Mouse (Mus musculus) cerebellum, adult 11-12 months (tissue): ENCODE measurements at regions not wholly inside any gene's neighbourhood (a gene's known extent, or its start where the extent isn't known, plus 50 kb on each side); places are given as distances from the start of the nearest gene placed in this dataset.
"Not testable (repeated sequence)": the region's sequence is repeated elsewhere in the genome, so short reads cannot be mapped to it uniquely, and the experiment has no call there.

Experiments used
- DNase-seq: peaks from one replicate; pipeline ENCODE4 v3.0.0; 2022

DNA sequence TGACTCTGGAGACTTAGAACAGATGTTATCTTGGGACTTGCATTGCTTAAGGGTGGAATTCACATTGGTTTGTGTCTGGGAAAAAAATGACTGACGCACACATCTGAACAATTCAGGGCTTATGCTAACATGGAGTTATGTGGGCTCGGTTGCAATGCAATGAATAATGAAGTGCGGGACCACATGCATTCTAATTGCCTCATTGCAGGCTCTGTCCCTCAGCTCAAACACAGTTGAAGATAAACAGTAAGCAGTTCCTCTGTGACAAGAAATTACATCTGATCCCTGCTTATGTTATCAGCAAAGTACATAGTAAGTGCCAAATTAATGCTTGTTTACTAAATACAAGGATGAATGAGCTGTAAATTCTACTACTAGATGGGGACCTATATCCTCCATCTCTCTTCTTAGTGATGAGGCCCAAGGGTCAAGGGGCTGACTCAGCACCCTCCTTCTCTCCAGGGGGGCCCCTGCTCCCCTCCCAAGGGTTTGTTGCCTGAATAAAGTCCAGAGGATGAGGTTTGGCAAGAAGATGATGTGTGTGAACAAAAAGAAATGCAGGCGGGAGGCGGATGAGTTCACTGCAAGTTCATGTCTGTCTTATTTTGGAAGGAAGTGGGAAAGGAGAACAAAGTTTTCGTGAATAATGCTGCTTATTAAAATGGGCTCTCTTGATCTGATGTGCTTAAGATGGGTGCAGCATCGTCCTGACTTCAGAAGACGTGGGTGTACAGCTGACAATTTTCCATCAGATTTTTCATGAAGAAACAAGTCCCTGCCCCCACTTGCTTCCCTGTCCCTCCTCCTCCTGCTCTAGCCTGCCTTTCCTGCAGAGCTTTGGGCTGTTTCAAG is 533.1 kb downstream of the Shisa9 start:
- DNase-seq: no peak

DNA sequence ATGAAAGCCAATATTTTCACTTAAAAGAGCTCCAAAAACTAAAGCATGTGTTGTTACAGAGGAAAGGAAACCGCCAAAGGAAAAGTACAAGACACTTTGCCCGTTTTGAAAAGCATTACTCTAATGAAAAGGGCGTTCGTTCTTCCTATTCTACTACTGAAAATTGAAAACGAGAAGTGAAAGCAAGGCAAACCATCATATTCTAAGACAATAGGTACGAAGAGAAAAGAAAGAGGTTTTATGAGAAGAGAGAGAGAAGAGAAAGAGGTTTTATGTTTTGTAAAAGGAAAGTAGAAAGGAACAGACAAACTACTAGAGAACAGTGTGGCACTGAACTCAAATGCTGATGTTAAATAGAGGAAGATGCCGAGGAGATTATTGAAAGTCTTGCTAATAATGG is 534.4 kb downstream of the Shisa9 start:
- no peak for DNase-seq

DNA sequence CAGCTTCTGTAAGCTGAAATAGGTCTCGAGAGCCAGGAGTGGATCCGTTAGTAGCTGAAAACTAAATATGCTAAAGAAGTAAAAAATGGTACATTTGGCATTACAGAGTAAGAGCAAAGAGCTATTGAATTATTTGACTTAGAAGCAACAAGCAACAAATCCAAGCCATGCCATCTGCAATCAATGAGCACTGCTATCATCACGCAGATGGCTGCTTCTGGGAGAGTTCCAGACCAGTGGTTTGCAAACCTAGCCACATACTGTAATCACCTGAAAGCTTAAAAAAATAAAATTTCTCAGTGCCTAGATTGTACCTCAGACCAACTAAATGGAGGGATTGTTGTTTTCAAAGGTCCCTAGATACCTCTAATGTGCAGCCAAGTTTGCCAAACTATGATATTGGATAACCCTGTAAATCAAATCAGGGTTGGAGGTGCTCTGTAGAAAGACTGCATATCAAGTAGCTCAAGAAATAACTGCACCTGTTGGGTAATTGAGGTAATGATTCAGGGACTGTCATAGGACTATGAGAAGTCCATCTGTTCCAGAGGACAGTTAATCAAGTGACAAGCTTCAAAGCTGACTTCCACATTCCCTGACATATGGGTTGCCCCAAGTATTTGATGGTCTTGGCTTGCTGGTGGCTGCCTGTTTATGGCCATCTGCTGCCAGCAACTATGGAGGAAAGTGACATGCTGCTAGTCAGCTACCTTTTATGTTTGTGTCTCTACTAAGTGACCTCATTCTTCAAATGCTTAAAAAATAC is 538.0 kb downstream of the Shisa9 start:
- no peak for DNase-seq

DNA sequence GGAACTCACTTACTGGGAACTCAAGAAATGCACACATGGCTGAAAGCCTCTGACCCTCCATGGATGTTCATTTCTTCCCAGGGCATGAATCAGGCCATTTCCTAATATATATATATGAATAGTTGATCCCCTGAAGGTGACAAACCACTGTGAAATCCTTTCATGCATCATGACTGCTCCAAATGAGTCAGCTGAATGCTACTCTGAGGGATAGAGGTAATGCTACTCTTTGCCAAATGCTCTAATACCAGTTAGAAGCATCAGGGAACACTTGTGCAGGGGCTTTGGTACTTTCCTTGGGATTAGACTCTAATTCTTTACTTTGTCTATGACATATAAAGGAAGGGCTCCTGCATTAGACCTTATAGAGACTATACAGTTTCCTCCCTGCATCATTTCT is 561.0 kb upstream of the Ercc4 start:
- no peak for DNase-seq

DNA sequence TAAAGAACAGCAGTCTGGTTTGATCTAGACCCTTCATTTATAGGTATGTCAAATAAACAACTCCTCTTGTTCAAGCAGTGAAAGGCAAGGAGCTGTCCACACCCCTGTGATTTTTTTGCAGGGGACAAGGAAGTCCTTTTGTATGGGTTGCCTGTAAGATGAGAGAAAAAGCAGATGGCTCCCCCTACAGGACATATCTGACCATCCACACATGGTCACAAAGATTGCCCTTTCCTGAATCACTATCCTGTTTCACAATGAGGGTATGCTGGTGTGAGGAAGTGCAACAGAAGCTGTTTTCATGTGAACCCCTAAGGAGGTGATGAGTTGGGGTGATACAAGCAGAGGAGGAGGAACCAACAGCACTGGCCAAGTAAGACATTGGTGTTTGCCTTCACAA is 520.6 kb upstream of the Ercc4 start:
- DNase-seq: no peak

DNA sequence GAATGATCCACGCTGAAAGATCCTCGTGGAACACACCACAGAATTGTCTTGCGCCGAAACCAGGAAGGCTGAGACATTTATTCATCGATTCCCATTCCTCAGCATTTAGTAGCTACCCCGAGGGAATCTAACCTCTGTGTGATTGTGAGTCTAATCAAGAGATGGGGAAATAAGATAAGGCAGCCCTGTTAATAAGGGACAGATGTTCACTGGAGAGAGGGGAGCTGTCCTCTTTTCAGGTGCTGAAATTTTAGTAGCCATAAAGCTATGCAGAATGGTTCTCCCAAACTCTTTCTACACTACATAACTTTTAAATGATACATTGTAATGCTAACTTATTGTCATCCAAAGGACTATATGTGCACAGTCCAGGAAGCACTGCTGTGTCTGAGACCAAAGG is 501.2 kb upstream of the Ercc4 start:
- no peak for DNase-seq

DNA sequence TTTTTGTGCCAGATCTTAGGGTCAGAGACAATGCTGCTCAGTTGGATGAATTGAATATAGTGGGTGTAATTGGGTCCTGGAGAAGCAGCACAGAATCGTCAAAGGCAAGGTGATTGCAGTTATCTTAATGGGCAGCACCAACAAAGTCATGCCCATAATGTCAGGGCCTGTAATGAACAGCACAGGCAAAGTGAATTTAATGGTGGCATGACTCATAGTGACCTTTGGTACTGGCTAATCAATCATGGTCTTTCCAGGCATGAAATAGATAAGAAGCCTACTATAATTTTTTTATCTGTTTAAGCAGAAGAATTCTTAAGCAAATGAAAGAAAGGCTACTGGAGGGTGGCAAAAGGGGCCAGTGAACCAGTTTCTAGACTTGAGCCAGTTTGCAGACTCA is 498.4 kb upstream of the Ercc4 start:
- no peak for DNase-seq

DNA sequence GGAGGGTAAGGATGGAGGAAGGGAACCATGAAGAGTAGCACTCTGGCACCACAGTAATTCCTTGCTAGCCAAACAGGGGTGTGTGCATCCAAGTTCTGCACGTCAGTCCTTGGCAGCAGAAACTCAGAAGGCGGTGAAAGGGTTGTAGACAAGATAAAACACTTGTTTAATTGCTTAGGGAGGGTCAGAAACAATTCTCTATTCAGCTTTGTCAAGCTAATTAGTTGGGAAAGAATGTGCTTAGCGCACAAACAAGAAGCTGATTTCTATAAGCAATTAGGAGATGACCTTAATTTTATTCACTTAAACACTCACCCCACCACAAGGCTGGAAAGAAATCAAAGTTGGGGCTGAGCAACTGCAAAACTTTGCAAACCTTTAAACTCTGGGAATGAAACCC is 491.7 kb upstream of the Ercc4 start:
- DNase-seq: no peak

DNA sequence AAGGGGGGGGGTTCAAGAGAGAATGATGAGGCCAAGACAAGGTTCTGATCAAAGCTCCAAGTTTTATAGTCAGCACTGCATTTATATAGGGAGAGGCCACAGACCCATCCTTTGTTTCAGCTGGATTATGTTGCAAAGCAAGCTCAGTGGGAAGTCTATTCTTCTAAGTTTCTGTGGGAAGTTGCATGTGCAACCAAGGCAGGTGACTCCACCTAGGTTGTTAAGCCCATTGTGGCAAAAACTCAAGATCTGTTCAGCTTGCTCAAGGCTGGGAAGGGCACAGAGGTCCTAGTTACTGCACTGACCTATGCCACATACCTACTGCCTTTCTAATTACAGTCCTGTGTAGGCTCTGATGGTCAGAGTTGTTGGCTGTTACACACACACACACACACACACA is 477.0 kb upstream of the Ercc4 start:
- DNase-seq: no peak

DNA sequence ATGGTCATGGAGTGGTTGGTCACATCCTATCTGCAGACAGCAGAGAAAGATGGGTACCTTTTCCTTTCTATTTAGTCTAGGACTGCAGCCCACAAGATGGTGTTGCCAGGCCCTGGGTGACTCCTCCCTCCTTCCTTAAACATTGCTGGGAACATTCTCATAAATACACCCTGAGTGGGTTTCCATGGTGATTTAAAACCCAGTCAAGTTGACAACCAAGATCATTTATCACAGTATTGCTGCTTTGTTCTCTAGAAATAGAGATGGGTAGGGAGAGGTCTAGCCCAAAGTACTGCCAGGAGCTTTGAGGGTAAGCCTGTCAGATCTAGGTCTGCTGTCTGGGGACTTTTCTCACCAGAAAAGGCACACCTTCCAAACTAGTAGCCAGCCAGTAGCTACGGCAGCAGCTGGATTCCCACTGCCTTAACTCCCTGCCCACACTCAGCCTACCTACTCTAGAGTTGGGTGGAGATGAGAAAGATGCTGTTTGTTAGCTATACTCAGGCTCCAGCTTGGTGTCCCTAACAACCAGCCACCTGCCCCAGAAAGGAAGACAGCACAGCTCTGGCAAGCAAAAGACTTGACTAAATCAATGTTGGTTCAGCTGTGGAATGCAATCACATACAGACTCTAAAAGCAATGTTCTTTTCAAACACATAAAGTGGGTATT is 470.4 kb upstream of the Ercc4 start:
- DNase-seq: no peak

DNA sequence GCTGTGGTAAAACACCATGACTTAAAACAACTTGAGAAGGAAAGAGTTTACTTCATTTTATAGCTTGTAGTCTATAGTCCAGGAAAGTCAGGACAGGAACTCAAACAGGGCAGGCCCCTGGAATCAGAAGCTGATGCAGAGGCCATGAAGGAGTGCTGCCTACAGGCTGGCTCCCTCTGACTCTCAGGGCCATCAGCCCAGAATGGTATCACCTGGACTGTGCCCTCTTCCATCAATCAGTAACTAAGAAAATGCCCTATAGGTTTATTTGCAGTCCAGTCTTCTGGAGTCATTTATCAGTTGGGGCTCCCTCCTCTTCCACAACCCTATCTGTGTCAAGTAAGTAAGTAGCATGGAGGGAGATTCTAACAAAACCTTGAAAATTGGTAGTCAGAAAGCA is 466.4 kb upstream of the Ercc4 start:
- no peak for DNase-seq

DNA sequence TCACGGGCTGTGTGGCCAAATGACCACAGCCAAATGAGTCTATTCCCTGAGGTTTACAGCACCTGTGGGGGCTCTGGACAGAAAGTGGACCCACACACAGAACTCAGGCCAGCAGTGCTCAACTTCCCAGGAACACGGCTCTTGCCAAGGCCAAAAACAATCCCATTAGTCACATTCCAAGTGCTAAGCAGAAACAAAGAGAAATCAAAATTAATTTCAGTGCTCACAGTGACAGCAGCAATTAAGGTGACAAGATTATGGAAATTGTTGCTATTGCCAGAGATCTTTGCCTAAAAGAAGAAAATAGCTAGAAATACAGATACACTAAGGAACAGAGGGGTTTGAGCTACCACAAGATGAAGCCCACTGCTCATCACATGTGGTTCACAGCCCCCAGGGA is 464.9 kb upstream of the Ercc4 start:
- DNase-seq: no peak

DNA sequence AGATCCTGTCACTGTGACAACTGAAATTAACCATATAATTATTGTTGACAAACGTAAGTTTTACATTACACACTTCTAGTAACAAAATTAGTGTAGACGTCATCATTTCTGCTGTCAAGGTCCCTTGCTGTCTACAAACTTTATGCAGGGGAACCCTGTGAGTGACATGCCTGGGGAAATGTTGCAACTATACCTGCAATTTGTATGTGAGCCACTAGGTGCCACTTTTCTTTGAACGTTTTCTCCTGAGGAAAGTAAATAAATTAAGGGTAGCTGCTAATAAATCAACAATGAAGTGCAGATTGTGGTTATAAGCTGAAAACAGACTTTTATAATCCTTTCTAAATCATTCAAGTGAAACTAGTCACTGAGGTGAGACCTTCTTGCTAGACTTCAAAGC is 457.3 kb upstream of the Ercc4 start:
- no peak for DNase-seq

DNA sequence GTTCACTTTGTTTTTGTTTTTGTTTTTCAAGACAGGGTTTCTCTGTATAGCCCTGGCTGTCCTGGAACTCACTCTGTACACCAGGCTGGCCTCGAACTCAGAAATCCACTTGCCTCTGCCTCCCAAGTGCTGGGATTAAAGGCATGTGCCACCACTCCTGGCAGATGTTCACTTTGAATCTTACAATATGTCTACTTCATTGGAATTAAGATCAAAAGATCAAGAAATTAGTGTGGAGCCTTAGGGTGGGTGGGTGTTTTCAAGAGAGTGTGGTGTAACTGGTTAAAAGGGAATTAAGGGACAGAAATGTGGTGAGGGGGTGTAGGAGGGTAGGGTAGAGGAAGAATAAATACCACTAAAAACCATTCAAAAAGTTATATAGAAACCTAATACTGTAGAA is 435.8 kb upstream of the Ercc4 start:
- not testable (repeated sequence) for DNase-seq

DNA sequence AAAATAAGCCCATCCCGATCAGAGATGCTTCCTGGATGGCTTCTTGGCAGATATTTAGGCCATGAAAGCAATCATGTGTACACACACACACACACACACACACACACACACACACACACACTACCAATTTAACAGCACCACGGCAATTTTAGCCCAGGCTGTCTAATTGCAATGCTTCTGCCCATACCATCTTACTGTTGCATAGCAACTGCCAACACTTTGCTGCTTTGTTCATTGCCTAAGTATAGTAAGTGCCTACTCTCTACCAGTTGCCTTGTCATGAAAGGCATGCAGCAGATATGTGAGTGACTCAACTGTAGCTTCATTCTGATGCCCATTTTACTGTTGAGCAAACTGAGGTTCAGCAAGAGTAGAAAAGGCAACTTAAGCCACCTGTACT is 428.0 kb upstream of the Ercc4 start:
- no peak for DNase-seq

DNA sequence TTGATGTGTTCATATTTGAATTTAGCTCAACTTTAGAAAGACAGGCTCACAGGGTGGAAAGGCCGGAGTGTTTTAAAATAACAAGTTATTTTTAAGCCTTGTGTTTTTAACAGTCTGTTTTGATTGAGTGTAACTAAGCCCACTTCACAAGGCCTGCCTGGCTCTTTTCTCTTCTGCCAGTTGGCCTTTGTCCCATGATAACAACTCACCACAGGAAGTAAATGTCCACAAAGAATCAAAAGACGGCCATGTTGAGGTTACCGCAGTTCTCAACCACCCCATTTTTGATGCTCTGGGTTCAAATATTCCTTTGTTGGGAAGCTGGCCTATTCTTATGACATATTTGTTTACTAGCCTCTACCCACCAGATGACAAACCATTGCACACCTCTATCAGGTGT is 423.7 kb upstream of the Ercc4 start:
- DNase-seq: no peak

DNA sequence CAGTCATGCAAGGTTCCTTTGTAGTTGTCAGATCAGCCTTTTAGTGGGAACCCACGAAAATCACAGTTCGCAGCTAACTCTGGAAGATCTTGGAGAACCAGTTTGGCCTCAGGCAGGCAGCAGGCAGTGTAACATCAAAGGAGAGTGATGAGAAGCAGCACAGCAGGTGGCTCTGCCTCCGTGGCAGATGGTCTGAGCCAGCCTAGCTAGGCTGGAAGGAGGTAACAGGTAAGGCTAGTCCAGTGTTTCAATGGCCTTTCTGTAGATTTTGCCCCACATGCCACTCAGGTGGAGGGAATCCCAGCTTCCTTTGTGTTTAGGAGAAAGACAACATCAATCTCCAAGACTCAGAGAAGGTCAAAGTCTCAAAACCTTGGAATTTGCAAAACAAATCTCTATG is 417.7 kb upstream of the Ercc4 start:
- DNase-seq: no peak

DNA sequence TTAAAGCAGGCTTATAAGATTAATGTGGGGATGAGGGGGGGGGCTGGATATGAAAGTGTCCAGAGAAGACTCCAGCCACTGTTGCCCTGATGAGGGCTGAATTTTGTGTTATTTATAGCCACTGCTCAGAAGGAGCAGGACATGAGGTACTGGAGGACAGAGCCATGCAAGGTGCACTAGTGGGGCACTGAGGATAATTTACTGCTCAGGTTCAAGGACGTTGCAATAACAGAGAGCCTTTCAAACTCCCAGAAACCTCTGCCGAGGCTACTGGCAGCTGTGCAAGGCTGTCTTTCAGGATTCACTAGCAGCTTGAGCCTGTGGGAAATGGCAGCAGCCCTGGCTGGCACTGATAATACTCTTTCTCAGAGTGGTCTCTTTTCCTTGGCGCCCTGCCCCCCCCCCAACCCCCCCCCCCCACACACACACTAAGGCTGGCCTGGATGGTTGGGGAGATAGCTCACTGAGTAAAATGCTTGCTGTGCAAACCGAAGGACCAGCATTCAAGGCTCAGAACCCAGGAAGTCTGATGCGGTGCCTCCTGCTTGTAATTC is 416.7 kb upstream of the Ercc4 start:
- no peak for DNase-seq

DNA sequence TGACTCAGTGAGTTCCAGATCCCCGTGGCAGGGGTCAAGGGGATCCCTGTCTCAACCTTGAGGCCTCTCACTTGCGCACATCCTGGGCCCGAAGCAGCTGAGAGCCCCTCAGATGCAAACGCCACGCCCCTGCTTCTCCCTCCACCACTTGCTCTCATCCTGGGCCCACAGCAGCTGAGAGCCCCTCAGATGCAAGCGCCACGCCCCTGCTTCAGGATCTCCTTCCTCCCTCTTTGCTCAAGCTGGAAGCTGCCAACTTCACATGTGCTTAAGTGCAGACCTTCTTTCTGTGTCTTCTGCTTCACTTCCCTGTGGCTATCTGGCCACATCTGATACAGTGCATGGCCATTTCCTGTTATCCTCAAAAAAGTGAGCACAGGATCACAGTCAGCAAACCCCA is 416.1 kb upstream of the Ercc4 start:
- DNase-seq: no peak

DNA sequence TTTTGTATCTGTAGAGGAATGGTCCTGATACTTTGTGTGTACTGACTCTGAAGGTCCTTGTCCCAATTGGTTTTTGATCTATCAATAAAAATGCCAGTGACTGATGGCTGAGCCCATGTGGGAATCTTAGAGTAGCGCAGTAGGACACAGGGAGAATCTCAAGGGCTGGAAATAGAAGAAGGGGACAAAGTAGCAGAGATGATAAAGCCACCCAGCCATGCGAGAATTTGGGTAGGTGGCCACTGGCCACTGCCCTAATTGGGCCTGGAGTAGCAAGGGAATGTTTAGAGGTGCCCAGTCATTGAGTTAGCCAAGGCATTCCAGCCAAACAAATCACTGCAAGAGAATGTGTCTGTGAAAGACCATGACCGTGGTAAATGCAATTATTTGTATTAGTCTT is 414.8 kb upstream of the Ercc4 start:
- DNase-seq: no peak

DNA sequence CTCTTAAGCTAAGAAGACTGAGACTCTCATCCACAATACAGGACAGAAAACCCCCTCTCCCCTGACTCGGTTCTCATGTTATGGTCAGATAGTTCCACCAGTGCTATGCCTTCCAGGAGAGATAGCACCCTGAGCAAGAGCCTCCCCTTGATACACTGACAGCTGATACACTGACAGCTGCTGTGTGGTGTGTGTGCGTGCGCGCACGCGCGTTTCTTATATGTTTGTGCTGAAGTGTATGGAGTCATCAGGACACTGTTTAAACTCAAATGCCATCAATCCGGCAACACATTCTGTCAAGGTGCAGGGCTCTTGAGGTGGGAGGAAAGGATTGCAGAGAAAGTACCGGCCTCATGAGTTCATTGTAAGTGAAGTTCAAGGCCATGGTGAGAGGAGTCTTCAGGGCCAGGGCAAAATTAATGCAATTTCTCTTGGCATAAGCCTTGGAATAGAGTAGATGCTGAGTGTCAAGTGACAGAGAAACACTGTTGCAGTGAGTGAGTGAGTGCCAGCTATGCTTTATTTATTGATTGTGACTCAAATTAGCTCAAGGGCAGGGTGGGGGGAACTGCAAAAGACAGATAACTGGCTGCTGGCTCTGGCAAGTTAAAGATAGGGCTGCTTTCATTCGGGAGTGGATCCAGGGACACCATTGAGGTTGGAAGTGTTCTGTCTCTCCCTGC is 412.4 kb upstream of the Ercc4 start:
- DNase-seq: no peak

DNA sequence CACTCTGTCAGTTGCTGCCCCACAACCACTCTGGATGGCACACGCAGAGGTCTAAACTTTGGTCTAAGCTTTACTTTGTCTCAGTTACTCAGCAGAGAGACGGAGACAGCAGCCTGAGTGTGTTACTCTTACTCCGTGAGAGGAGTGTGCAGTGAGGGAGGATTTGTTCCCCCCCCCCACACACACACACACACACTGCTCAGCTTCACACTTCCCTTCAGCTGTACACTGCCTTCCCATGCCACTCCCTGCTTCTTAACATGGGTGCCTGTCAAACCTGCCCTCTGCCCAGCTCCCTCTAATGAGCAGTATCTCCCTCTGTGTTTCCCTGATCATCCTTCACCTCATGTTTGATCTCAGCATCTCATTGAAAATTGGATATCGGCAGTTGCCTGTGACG is 409.9 kb upstream of the Ercc4 start:
- no peak for DNase-seq

DNA sequence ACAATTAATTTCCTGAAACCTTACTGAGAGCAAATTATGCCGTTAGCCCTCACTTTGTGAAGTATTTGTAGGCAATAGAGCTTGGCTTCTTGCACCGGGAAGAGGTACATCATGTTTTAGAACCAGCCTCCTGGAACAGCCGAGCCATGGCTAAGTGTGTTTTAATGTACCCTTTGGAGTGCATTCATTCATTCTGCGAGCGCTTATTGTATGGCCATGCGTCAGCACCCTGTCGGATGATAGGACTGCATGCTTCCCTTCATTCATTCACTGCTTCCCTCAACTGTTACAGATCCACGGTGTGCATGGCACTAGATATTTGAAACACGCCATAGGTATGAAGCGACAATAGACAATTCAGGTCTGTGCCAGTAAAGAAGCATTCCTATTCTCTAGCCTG is 409.4 kb upstream of the Ercc4 start:
- DNase-seq: no peak
